Mouse (Mus musculus): ENCODE measurements around the gene Rabep1. TPM values are rescaled to one million over a fixed set of nuclear protein-coding genes. Genes with fewer than 3 reads are reported as not detected.
A peak's percentile ranks its signal among the peaks of the same experiment; 100 is the strongest.
"Not testable (repeated sequence)": the region's sequence is repeated elsewhere in the genome, so short reads cannot be mapped to it uniquely, and the experiment has no call there.

The Rabep1 gene
- total RNA-seq, 2 experiments from 2014 or later: 32.8 to 34.8 TPM

- no peak for DNase-seq
- intact Hi-C loops (cut with DNase I): no loop called here
These were observed 18.4 kb upstream of the Rabep1 start for GRCm38 (mm10) chr11:70826207-70826606.

- DNase-seq: no peak
These were observed 15.5 kb upstream of the Rabep1 start for GRCm38 (mm10) chr11:70828975-70829615.

GRCm38 (mm10) chr11:70831201-70831600 is 13.4 kb upstream of the Rabep1 start:
- DNase-seq: no peak
- intact Hi-C loops (cut with DNase I): no loop called here

More at GRCm38 (mm10) chr11:70828975-70829615, 15.5 kb upstream of the Rabep1 start:
- intact Hi-C loops (cut with DNase I): no loop called here

- no peak for DNase-seq
- intact Hi-C loops (cut with DNase I): no loop called here
These were observed 11.2 kb upstream of the Rabep1 start for GRCm38 (mm10) chr11:70833408-70833807.

GRCm38 (mm10) chr11:70833831-70834230 is 10.7 kb upstream of the Rabep1 start:
- intact Hi-C loops (cut with DNase I): no loop called here
- DNase-seq: no peak

- intact Hi-C loops (cut with DNase I): no loop called here
- DNase-seq: no peak
These were observed 9.2 kb upstream of the Rabep1 start for GRCm38 (mm10) chr11:70835381-70835831.

- no peak for DNase-seq
- intact Hi-C loops (cut with DNase I): no loop called here
These were observed 7.5 kb upstream of the Rabep1 start for GRCm38 (mm10) chr11:70837031-70837430.

- no peak for DNase-seq
- intact Hi-C loops (cut with DNase I): no loop called here
These were observed 6.0 kb upstream of the Rabep1 start for GRCm38 (mm10) chr11:70838610-70839009.

- DNase-seq: no peak
- intact Hi-C loops (cut with DNase I): no loop called here
These were observed 1.6 kb upstream of the Rabep1 start for GRCm38 (mm10) chr11:70842983-70843382.

GRCm38 (mm10) chr11:70843701-70844551 is 652 bp upstream of the Rabep1 start:
- DNase-seq: peak in 1 of 2 experiments; percentile 5

GRCm38 (mm10) chr11:70845457-70845978 is 940 bp downstream of the Rabep1 start:
- intact Hi-C loops (cut with DNase I): loop anchor here (5.0 kb wide), 1 partner anchor 47 kb away; no protein-coding TSS in a partner anchor
- DNase-seq: no peak

More at GRCm38 (mm10) chr11:70843701-70844551, 652 bp upstream of the Rabep1 start:
- intact Hi-C loops (cut with DNase I): no loop called here

GRCm38 (mm10) chr11:70846029-70846428 is 1.5 kb downstream of the Rabep1 start:
- DNase-seq: no peak
- intact Hi-C loops (cut with DNase I): loop anchor here (5.0 kb wide), 1 partner anchor 46 kb away; no protein-coding TSS in a partner anchor

GRCm38 (mm10) chr11:70860371-70860770 is 15.8 kb downstream of the Rabep1 start:
- no peak for DNase-seq
- intact Hi-C loops (cut with DNase I): no loop called here

- intact Hi-C loops (cut with DNase I); DNase-seq: not testable (repeated sequence)
These were observed 18.6 kb downstream of the Rabep1 start for GRCm38 (mm10) chr11:70863204-70863603.

GRCm38 (mm10) chr11:70865223-70865622 is 20.6 kb downstream of the Rabep1 start:
- no peak for DNase-seq
- intact Hi-C loops (cut with DNase I): no loop called here

GRCm38 (mm10) chr11:70869263-70869662 is 24.7 kb downstream of the Rabep1 start:
- intact Hi-C loops (cut with DNase I): no loop called here
- DNase-seq: no peak

GRCm38 (mm10) chr11:70869811-70870210 is 25.2 kb downstream of the Rabep1 start:
- no peak for DNase-seq
- intact Hi-C loops (cut with DNase I): no loop called here

- DNase-seq: peak; percentile 71 to 83
- intact Hi-C loops (cut with DNase I): no loop called here
These were observed 25.8 kb downstream of the Rabep1 start for GRCm38 (mm10) chr11:70870407-70870806.

GRCm38 (mm10) chr11:70871110-70871509 is 26.5 kb downstream of the Rabep1 start:
- intact Hi-C loops (cut with DNase I): no loop called here
- DNase-seq: no peak

GRCm38 (mm10) chr11:70871766-70872330 is 27.3 kb downstream of the Rabep1 start:
- peak; percentile 22 to 48 for DNase-seq
- intact Hi-C loops (cut with DNase I): no loop called here

All from heart, postnatal 14 days (tissue).